Mouse (Mus musculus): ENCODE data around the gene Sema7a.
A peak's percentile ranks its signal among the peaks of the same experiment; 100 is the strongest.

Sema7a gene

GRCm38 (mm10) chr9:57959886-57960866, 20.3 kb downstream of the Sema7a start:
- DNase-seq (ENCODE audit: low read depth, low spot score): no peak

- peak; percentile 35 for DNase-seq (ENCODE audit: low read depth, low spot score)
Measured at GRCm38 (mm10) chr9:57961226-57961625, 21.3 kb downstream of the Sema7a start.

- no peak for DNase-seq (ENCODE audit: low read depth, low spot score)
Measured at GRCm38 (mm10) chr9:57961863-57962778, 22.2 kb downstream of the Sema7a start.

- DNase-seq (ENCODE audit: low read depth, low spot score): no peak
Measured at GRCm38 (mm10) chr9:57963249-57963997, 23.5 kb downstream of the Sema7a start.

- DNase-seq (ENCODE audit: low read depth, low spot score): no peak
Measured at GRCm38 (mm10) chr9:57963998-57964395, 24.1 kb downstream of the Sema7a start.

- no peak for DNase-seq (ENCODE audit: low read depth, low spot score)
Measured at GRCm38 (mm10) chr9:57964528-57965250, 24.8 kb downstream of the Sema7a start.

- DNase-seq (ENCODE audit: low read depth, low spot score): peak; percentile 24
Measured at GRCm38 (mm10) chr9:57965281-57966185, 25.6 kb downstream of the Sema7a start.

- peak; percentile 69 for DNase-seq (ENCODE audit: low read depth, low spot score)
Measured at GRCm38 (mm10) chr9:57967237-57967960, 27.5 kb downstream of the Sema7a start.

- no peak for DNase-seq (ENCODE audit: low read depth, low spot score)
Measured at GRCm38 (mm10) chr9:57968166-57968771, 28.4 kb downstream of the Sema7a start.

GRCm38 (mm10) chr9:57968783-57969542, 29.1 kb downstream of the Sema7a start:
- DNase-seq (ENCODE audit: low read depth, low spot score): peak; percentile 20

GRCm38 (mm10) chr9:57969736-57970495, 30.0 kb downstream of the Sema7a start:
- peak; percentile 21 for DNase-seq (ENCODE audit: low read depth, low spot score)

GRCm38 (mm10) chr9:57971413-57971812, 31.5 kb downstream of the Sema7a start:
- DNase-seq (ENCODE audit: low read depth, low spot score): no peak

GRCm38 (mm10) chr9:57972141-57972591, 32.3 kb downstream of the Sema7a start:
- no peak for DNase-seq (ENCODE audit: low read depth, low spot score)

- peak; percentile 50 for DNase-seq (ENCODE audit: low read depth, low spot score)
Measured at GRCm38 (mm10) chr9:57972776-57973439, 33.0 kb downstream of the Sema7a start.

- DNase-seq (ENCODE audit: low read depth, low spot score): no peak
Measured at GRCm38 (mm10) chr9:57973440-57974066, 33.6 kb downstream of the Sema7a start.

GRCm38 (mm10) chr9:57974221-57974620, 34.3 kb downstream of the Sema7a start:
- no peak for DNase-seq (ENCODE audit: low read depth, low spot score)

All from ZHBTc4 (cell line).